Mouse (Mus musculus): Measurements from ENCODE around the gene Sertad4.

Gene Sertad4

DNA sequence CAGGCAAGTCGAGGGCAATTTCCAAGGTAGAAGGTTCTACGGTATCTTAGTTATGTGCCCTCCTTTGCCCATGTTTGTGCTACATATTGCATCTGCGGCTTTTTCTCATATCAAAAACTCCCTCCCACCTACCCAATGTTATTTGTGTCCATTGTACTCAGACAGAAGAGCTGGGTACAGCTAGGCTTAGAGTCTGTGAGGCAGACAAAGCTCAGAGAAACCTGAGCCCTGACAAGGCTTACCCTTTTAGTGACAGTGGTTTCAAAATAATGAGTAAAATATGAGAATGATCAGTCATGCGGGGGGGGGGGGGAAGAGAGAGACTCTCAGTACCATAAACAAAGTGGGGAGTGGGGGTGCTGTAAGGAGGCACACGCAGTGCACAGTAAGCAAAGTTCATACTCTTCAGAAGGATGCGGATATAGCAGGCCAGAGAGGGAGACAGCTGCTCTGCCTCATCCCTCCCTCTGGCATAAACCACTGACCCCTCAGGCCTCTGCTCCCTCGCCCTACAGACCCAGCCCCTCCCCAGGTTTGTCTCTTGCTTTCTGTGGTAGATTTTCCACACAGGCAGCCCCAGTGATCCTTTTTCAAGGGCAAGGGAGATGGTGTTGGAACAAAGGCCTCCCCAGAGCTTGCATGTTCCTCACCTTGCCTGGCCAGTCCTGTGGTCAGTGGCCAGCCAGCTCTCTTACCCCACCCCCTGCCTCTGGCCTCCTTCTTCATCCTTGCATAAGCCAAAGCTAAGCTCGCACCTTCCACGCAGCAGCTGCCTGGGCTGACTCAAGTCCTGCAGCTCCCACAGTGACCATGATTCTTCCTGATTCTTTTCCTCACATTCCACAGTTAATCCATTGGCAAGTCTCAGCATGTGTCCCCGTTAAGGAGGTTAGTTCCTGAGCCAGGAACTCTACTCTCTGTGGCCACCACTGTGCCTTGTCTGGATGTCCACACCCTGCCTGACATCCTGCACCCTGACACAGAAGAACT, 49.1 kb downstream of the Sertad4 start:
- DNase-seq (ENCODE audit: low spot score) = no peak

DNA sequence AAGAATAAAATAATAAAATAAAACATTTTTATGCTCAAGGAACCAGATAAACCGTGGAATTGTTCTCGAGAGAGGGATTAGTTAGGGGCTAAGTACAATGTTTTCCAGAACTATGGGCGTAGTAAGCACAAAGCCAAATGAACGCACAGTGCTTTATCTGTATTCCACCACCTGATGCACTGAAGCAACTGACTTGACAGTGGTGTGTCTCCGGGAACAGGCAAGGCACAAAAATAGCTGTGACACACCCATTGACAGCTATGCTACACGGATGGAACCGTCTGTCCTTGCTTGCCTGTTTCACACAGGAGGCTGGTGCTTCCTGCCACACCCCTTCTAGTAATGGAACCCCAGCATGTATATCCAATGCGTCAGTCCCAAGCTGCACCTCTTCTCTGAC, 55.2 kb downstream of the Sertad4 start:
- no peak for DNase-seq (ENCODE audit: low spot score)

DNA sequence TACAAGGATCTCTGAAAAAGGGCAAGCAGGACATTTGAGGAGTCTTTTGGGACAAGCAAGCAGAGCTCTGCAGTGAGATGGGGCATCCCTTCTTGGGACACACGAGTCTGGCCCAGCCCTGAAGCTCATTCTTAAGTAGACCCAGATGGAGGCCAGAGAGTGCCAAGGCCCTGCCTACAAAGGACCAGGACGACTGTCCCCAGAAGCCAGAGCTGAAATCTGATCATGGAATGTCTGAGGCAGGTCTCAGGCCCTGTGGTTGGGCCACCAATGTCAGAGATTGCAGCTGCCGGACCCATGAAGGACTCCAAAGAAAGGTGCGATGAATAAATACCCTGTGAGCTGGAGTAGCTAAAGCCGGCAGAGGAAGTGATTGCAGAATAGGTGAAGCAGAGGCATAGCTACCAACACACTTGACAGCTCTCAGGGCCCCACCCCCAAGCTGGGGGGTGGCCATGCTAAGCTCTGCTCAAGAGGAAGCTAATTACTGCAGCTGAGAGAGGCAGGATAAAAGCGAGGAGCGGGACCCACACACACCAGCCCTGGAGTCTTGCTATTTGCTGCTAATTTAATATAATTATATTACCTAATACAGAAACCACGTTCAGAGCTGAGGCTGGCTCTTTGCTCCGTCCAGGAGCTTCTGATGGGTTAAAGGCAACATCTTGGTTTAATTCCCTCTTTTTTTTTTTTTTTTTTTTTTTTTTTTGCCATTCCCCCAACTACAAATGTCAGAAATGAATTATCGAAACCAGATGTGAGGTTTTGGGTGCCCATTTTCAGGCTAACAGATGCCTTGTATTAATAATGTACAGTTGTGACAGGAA, 56.2 kb downstream of the Sertad4 start:
- DNase-seq (ENCODE audit: low spot score) = no peak

DNA sequence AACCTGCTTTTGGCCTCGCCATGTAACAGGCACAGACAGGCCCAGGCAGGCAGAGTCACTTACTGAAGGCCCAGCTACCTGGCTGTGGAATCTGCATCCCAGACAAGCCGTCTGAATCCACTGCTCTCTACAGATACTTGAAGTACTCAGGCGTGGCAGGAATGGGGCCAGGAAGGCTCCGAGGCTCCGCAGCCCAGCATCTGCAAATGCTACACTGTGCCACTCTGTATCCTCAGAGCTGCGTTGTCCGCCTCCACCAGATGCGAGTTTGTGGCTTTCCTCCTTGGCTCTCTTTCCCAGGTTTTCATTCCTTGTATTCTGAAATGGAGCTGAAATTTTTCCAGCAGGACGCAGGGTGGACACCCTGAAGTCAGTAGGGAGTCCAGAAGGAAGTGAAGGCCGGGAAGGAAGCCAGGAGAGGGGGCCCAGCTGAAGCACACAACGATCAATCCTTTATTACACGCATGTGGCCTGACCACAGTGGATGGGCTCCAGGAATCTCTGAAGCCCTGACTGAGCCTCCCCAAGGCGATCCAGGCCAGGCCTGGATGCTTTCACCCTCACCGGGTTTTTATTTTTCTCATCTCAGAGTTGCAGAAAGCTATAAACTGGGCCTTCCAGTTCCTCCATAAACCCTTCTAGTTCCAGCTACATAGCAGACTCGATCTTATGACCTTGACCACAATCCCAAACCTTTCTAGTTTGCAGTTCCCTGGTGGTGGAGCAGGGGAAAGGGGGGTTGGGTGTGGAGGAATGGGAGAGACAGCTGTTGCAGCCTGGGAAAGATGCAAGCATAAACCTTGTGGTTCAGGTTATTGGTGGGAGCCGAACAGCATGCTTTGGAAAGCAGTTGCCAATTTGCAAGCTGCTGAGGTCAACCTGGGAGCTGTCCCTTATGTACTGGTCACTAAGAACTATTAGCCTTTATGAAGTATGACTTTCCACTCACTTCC, 57.1 kb downstream of the Sertad4 start:
- DNase-seq (ENCODE audit: low spot score) = no peak

DNA sequence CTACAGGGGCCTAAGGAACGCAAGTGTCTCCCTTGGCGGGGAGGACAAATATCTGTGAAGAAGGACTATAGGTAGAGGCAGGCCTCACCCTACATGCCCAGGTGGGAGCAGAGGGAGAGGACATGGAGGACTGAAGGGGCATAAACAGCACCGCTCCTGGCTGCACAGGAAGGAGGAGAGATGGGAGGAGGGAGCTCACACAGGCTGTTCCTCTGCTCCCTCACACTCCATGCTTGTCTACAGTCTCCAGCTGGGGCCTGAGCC, 58.6 kb downstream of the Sertad4 start:
- no peak for DNase-seq (ENCODE audit: low spot score)

DNA sequence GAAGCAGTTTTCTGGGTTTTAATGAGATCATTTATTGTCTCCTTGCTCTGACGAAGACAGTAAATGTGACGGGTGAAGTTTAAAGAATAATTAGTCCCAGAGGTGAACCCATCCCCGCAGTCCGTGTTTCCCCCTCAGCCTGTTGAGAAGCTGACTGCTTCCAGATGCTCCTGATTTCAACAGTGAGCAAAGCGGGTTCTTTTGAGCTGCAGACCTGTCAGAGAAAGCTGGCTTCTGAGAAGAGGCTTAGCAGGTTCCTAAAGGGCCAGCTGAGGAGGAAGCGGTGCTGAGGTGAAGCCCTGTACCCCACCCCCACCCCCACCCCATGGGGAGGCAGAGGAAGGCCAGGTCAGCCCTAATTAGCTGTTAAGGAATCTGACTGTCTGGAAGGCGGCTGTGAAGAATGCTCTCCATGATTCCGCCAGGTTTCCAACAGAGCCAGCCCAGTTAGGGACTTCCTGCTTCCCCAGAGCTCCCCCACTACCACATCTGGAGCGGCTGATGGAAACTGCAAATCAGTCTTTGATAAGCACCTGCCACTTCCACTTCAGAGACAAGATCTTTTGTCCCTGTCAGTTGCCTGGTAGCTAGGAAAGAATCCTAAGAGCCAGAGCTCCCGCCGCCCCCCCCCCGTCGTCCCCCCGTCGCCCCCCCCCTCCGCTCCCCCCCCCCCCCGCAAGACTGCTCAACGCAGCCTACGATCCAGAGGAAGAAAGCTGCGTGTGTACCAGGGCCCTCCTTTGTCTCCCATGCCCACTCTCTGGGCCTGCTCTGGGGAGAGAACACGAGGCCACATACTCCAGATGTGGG, 59.1 kb downstream of the Sertad4 start:
- no peak for DNase-seq (ENCODE audit: low spot score)

DNA sequence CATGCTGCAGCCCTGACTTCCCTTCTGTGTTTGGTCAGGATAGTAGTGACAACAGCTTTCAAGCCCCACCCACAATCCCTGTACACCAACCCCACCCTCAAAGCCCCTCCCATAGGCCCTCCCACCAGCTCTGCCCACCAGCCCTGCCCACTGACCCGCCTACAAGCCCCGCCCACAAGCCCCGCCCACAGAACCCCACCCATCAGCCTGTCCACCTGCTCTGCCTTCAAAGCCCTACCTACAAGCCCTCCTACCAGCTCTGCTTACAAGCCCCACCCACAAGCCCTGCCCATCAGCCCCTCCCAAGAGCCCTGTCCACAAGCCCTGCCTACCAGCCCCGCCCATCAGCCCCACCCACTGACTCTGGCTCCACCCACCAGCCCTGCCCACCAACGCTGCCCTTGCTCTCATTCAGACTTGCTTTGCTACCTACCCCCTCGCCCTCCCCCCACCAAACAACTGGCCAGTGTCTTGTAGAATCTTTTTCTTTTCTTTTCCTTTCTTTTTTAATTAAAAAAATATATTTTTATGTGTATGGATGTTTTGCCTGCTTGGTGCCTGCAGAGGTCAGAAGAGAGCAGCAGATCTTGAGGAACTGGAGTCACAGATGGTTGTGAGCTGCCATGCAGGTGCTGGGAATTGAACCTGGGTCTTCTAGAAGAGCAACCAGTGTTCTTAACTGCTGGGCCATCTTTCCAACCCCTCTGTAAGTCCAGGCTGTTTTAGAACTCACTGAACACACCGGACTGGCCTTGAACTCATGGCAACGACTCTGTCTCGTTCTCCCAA, 60.4 kb downstream of the Sertad4 start:
- no peak for DNase-seq (ENCODE audit: low spot score)
